Mouse (Mus musculus) heart, adult 2 months (tissue): ENCODE data around the gene Olfr263. TPM values are rescaled to one million over a fixed set of nuclear protein-coding genes. Genes with fewer than 3 reads are reported as not detected.
A peak's percentile ranks its signal among the peaks of the same experiment; 100 is the strongest.

ENCODE experiments used
- DNase-seq, 2 experiments: peaks; one replicate each; pipeline ENCODE4 v3.0.0; 2021
- H3K27ac ChIP-seq: fragments of 200-600 bp; 2 replicates; pipeline ENCODE4 v1.8.1; 2022
- H3K27me3 ChIP-seq: fragments of 200-500 bp; 2 replicates; pipeline ENCODE4 v1.6.1; 2012; ENCODE audit warnings: mild to moderate bottlenecking, low read length, inconsistent platforms, mixed read lengths; ENCODE audit not compliant: control insufficient read depth, insufficient read depth
- H3K36me3 ChIP-seq: fragments of 200-500 bp; 2 replicates; pipeline ENCODE4 v1.6.1; 2012; ENCODE audit warnings: low read length, inconsistent platforms; ENCODE audit not compliant: control insufficient read depth, insufficient read depth
- H3K4me1 ChIP-seq: fragments of 200-500 bp; 2 replicates; pipeline ENCODE4 v1.6.1; 2011; ENCODE audit warnings: low read length; ENCODE audit not compliant: control insufficient read depth, insufficient read depth
- H3K4me3 ChIP-seq: fragments of 200-600 bp; 2 replicates; pipeline ENCODE4 v1.8.1; 2022
- H3K79me2 ChIP-seq: fragments of 200-500 bp; replicated peaks from 2 replicates; pipeline ENCODE4 v1.6.1; 2012; ENCODE audit warnings: mild to moderate bottlenecking, inconsistent platforms, low read length, moderate library complexity, mixed read lengths; ENCODE audit not compliant: control insufficient read depth, insufficient read depth
- H3K9ac ChIP-seq: fragments of 200-500 bp; 2 replicates; pipeline ENCODE4 v1.6.1; 2012; ENCODE audit warnings: low read depth, mild to moderate bottlenecking, control low read depth, inconsistent platforms, low read length, mixed read lengths
- CTCF ChIP-seq: fragments of 200-600 bp; IDR thresholded peaks from 2 replicates; pipeline ENCODE4 v1.8.1; 2022; ENCODE audit warnings: antibody characterized with exemption, mild to moderate bottlenecking, moderate library complexity
- EP300 ChIP-seq: fragments of 200-500 bp; IDR thresholded peaks from 2 replicates; pipeline ENCODE4 v1.6.1; 2011; ENCODE audit warnings: low read depth, low read length, control low read depth; ENCODE audit not compliant: insufficient read depth
- POLR2A ChIP-seq: fragments of 200-500 bp; IDR thresholded peaks from 2 replicates; pipeline ENCODE4 v1.6.1; 2011; ENCODE audit warnings: mild to moderate bottlenecking, low read depth, low read length, control low read depth; ENCODE audit not compliant: insufficient read depth
- WGBS: fragments of 180-500 bp; shearing (Covaris S2); methylation state at CpG from one replicate; pipeline ENCODE4 v1.1.7; 2018; 5-methylcytosine and 5-hydroxymethylcytosine counted together
- intact Hi-C: fragments of 180-260 bp; cut with DNase I; formaldehyde crosslinking; loops from one replicate; pipeline ENCODE4 v1.15.1; 2025
- polyA plus RNA-seq: library from polyadenylated mRNA; depleted of rRNA; stranded (reverse); fragments of >200 nt; gene quantifications from 2 replicates; pipeline ENCODE4 v1.2.3, GENCODE M21; 2012
- total RNA-seq, 2 experiments: library from RNA; stranded (reverse); gene quantifications; 2 replicates each; pipeline ENCODE4 v1.2.3; 2021

Olfr263 gene
- total and polyA plus RNA-seq, 3 experiments = not detected

GRCm38 (mm10) chr13:21142421-21142820, 13.0 kb downstream of the Olfr263 start:
- H3K4me3 ChIP-seq = no peak overlapping the region
- peak; percentile 45 for TF ChIP-seq CTCF
- no peak for TF ChIP-seq POLR2A
- TF ChIP-seq EP300 = no peak
- no peak for DNase-seq
- 34% methylated on average over 8 of the region's 8 CpGs for WGBS
- H3K4me1 ChIP-seq = no peaks in the 10 kb centered on the region
- H3K27ac ChIP-seq = no peak overlapping the region
- no peaks in the 10 kb centered on the region for H3K27me3 ChIP-seq
- H3K79me2 ChIP-seq = no peaks in the 10 kb centered on the region
- H3K36me3 ChIP-seq = no peaks in the 10 kb centered on the region
- H3K9ac ChIP-seq = no peak overlapping the region
- intact Hi-C loops = no loop called here

GRCm38 (mm10) chr13:21145767-21146166, 16.3 kb downstream of the Olfr263 start, which contains the start of gene Olfr1368:
Olfr1368 (minus strand) TSS chr13:21145867.
- intact Hi-C loops = no loop called here
- H3K27me3 ChIP-seq = no peaks in the 10 kb centered on the region
- H3K79me2 ChIP-seq = no peaks in the 10 kb centered on the region
- TF ChIP-seq EP300 (no peak), POLR2A (no peak), CTCF (no peak)
- H3K4me3 ChIP-seq = no peak within 1 kb of the TSS
- H3K27ac ChIP-seq = no peak within 1 kb of the TSS
- DNase-seq = no peak
- no peak within 1 kb of the TSS for H3K9ac ChIP-seq
- H3K4me1 ChIP-seq = no peaks in the 10 kb centered on the region
- 58% methylated on average over 4 of the region's 4 CpGs for WGBS
- no peaks in the 10 kb centered on the region for H3K36me3 ChIP-seq

GRCm38 (mm10) chr13:21155888-21156287, 26.4 kb downstream of the Olfr263 start:
- TF ChIP-seq EP300 (no peak), POLR2A (no peak), CTCF (no peak)
- Histone ChIP-seq H3K27ac (no peak overlapping the region), H3K79me2 (no peaks in the 10 kb centered on the region), H3K4me1 (no peaks in the 10 kb centered on the region), H3K27me3 (no peaks in the 10 kb centered on the region), H3K4me3 (no peak overlapping the region), H3K36me3 (no peaks in the 10 kb centered on the region), H3K9ac (no peak overlapping the region)
- intact Hi-C loops = loop anchor here (5.0 kb wide), 2 partner anchors 214 to 844 kb away; no protein-coding TSS in a partner anchor
- no peak for DNase-seq
- 79% methylated on average over 5 of the region's 5 CpGs for WGBS

- no peaks in the 10 kb centered on the region for H3K27me3 ChIP-seq
- DNase-seq = no peak
- no peaks in the 10 kb centered on the region for H3K36me3 ChIP-seq
- no peak overlapping the region for H3K4me3 ChIP-seq
- H3K9ac ChIP-seq = no peak overlapping the region
- TF ChIP-seq EP300 (no peak), POLR2A (no peak), CTCF (no peak)
- intact Hi-C loops = loop anchor here (5.0 kb wide), 2 partner anchors 216 to 846 kb away; no protein-coding TSS in a partner anchor
- no peaks in the 10 kb centered on the region for H3K4me1 ChIP-seq
- no peaks in the 10 kb centered on the region for H3K79me2 ChIP-seq
- WGBS = 20% methylated on average over 9 of the region's 9 CpGs
- H3K27ac ChIP-seq = no peak overlapping the region
These were observed 28.6 kb downstream of the Olfr263 start for GRCm38 (mm10) chr13:21158071-21158470.

DNA sequence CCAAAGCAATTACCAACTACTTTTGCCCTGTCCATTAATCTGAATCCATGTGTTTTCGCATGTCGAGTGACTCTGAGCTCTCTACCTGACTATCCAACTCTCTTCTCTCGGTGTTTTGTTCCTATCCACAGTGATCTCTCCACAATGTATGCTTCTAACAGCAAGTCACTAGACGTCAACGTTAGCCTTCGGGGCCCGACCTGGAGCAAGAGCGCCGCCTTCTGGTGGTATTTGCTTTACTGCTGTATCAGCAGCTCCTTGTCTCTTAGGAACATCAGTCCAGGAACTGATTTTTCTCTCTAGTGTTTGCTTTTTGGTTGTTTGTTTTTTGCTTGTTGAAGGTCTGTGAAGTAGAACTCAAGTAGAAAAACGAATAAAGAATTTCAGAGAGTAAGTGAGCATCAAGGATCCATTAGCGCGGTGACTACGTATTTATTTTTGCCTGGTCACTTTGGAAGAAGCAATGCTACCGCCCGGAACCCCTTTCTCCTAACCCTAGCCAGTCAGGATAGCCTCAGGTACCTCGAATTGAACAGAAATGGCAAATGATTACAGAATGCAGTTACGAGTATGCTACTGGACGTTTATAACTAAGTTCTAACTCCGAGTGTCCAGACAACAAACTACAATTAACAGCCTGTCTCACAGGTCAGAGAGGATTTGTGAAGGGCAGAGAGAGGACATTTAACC, 29.5 kb downstream of the Olfr263 start:
- peak overlapping the region; percentile 82 for H3K4me3 ChIP-seq
- H3K79me2 ChIP-seq = no peaks in the 10 kb centered on the region
- no peaks in the 10 kb centered on the region for H3K4me1 ChIP-seq
- DNase-seq = peak; percentile 84 to 89
- no peak for TF ChIP-seq POLR2A
- peak; percentile 94 for TF ChIP-seq CTCF
- TF ChIP-seq EP300 = 0 out of 2 replicates have a peak, but pooled peaks have one; percentile 25
- no peaks in the 10 kb centered on the region for H3K36me3 ChIP-seq
- peak overlapping the region; percentile 71 for H3K9ac ChIP-seq
- H3K27me3 ChIP-seq = no peaks in the 10 kb centered on the region
- intact Hi-C loops = loop anchor here (5.0 kb wide), 2 partner anchors 217 to 847 kb away; no protein-coding TSS in a partner anchor
- H3K27ac ChIP-seq = peak overlapping the region; percentile 57; the same call in 1 of the 2 replicates
- WGBS = 1% methylated on average over 19 of the region's 19 CpGs

- Histone ChIP-seq H3K36me3 (no peaks in the 10 kb centered on the region), H3K27ac (peak overlapping the region; percentile 57), H3K79me2 (no peaks in the 10 kb centered on the region), H3K9ac (peak overlapping the region; percentile 71), H3K27me3 (no peaks in the 10 kb centered on the region), H3K4me1 (no peaks in the 10 kb centered on the region), H3K4me3 (peak overlapping the region; percentile 82)
- no peak for TF ChIP-seq CTCF
- TF ChIP-seq EP300 = no peak
- TF ChIP-seq POLR2A = no peak
- peak; percentile 18 to 48 for DNase-seq
- WGBS = 0% methylated on average over 15 of the region's 15 CpGs
- intact Hi-C loops = loop anchor here (5.0 kb wide), 2 partner anchors 217 to 847 kb away; no protein-coding TSS in a partner anchor
These were observed 30.0 kb downstream of the Olfr263 start for GRCm38 (mm10) chr13:21159475-21159819.
